Mouse (Mus musculus) hindbrain, embryonic 13.5 days (tissue): Measurements from ENCODE around the gene Exoc8. TPM values are rescaled to one million over a fixed set of nuclear protein-coding genes. Genes with fewer than 3 reads are reported as not detected.

Experiments
- ATAC-seq: fragments of 200-750 bp; cut with Nextera tagmentation; 2 replicates; pipeline ENCODE4 v1.8.0; 2017; ENCODE audit warnings: moderate TSS enrichment; ENCODE audit not compliant: low FRiP score
- H3K27ac ChIP-seq: fragments of 300-500 bp; sonication (generic); 2 replicates; pipeline ENCODE4 v1.5.1; 2015; ENCODE audit warnings: inconsistent platforms, mild to moderate bottlenecking, moderate library complexity
- H3K27me3 ChIP-seq: fragments of 300-500 bp; sonication (generic); 2 replicates; pipeline ENCODE4 v1.6.1; 2015; ENCODE audit warnings: mild to moderate bottlenecking, inconsistent platforms
- H3K36me3 ChIP-seq: fragments of 300-500 bp; sonication (generic); 2 replicates; pipeline ENCODE4 v1.6.1; 2015; ENCODE audit warnings: mild to moderate bottlenecking, inconsistent platforms
- H3K4me1 ChIP-seq: fragments of 300-500 bp; sonication (generic); replicated peaks from 2 replicates; pipeline ENCODE4 v1.6.1; 2015; ENCODE audit warnings: inconsistent platforms
- H3K4me2 ChIP-seq: fragments of 300-500 bp; sonication (generic); 2 replicates; pipeline ENCODE4 v1.6.1; 2015; ENCODE audit warnings: inconsistent platforms, mild to moderate bottlenecking, moderate library complexity
- H3K4me3 ChIP-seq: fragments of 300-500 bp; sonication (generic); 2 replicates; pipeline ENCODE4 v1.5.1; 2015; ENCODE audit warnings: mild to moderate bottlenecking, inconsistent platforms
- H3K9ac ChIP-seq: fragments of 300-500 bp; sonication (generic); 2 replicates; pipeline ENCODE4 v1.6.1; 2015; ENCODE audit warnings: mild to moderate bottlenecking, inconsistent platforms
- H3K9me3 ChIP-seq: fragments of 300-500 bp; sonication (generic); 2 replicates; pipeline ENCODE4 v1.6.1; 2016; ENCODE audit warnings: inconsistent platforms
- WGBS: fragments of 180-500 bp; shearing (Covaris S2); methylation state at CpG from one replicate; pipeline ENCODE4 v1.1.7; 2015; 5-methylcytosine and 5-hydroxymethylcytosine counted together
- polyA plus RNA-seq: library from polyadenylated mRNA; unstranded; fragments of >200 nt; fragmentation: Nextera tagmentation; extraction: Ambion mirVana; gene quantifications from 2 replicates; pipeline ENCODE4 v1.2.1, GENCODE M21; 2015

Gene Exoc8
- polyA plus RNA-seq, 1 experiment from 2014 or later = 13.2 TPM

DNA sequence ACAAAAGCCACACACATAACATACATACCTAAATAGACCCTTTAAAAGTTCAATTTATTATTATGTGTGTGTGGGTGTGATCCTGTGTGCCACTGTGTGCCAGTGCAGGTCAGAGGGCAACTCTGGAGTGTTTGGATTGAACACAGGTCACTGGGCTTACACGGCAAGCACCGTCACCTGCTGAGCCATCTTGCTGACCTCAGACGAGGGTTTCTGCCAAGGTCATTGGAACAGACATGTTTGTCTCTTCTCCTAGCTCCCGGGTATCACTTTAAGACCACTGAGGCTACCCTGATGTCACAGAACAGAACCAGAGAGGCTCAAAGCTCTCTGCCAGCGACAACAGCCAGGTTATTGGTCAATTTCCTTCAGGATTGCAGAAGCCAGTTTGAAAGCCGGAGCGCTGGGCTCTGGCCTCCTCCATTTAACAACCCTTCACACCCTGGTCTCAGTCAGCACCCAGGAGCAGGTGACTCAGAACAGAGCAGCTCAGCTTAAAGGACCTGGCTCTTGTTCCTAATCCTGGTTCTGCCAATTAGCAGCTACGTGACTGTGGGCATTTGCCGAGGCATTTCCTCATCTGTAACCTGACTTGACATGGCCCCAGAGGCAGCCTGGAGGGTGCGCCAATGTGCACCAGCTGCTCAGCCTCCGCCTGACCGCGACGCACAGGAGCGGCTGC, 26.6 kb upstream of the Exoc8 start:
- Histone ChIP-seq H3K36me3 (peaks cover 23% of the 10 kb centered on the region), H3K4me1 (peaks cover 31% of the 10 kb centered on the region), H3K4me3 (no peak overlapping the region), H3K27me3 (no peaks in the 10 kb centered on the region), H3K27ac (no peak overlapping the region), H3K9ac (no peak overlapping the region), H3K4me2 (no peak overlapping the region), H3K9me3 (no peaks in the 10 kb centered on the region)
- no peak for ATAC-seq
- 80% methylated on average over 15 of the region's 15 CpGs for WGBS

DNA sequence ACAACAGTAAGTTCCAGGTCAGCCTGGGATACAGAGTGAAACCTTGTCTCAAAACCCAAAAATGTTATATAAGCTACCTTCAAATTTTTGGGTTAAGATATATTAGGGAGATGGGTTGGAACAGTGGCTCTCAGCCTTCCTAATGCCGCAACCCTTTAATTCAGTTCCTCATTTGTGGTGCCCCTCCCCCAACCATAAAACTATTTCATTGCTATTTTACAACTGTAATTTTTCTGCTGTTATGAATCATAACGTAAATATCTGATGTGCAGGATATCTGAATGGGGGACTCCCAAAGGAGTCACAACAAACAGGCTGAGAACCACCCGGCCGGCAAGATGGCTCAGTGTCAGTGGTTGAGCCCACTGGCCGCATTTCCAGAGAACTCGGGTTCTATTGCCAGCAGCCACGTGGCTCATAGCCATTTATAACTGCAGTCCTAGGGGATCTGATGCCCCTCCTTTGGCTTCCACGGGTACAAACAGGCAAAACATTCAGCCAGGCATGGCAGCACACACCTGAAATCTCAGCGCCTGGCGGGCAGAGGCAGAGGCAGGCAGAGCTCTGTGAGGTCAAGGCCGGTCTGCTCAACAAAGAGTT, 25.1 kb upstream of the Exoc8 start:
- no peak overlapping the region; the same call in 1 of the 2 replicates for H3K27ac ChIP-seq
- ATAC-seq = no peak
- WGBS = 76% methylated on average over 11 of the region's 11 CpGs
- peaks cover 19% of the 10 kb centered on the region for H3K36me3 ChIP-seq
- no peak overlapping the region for H3K4me3 ChIP-seq
- H3K27me3 ChIP-seq = no peaks in the 10 kb centered on the region
- H3K9ac ChIP-seq = no peak overlapping the region; the same call in 1 of the 2 replicates
- peaks cover 46% of the 10 kb centered on the region for H3K4me1 ChIP-seq
- no peak overlapping the region for H3K4me2 ChIP-seq
- H3K9me3 ChIP-seq = no peaks in the 10 kb centered on the region

- Histone ChIP-seq H3K4me3 (no peak overlapping the region), H3K9me3 (no peaks in the 10 kb centered on the region), H3K27me3 (no peaks in the 10 kb centered on the region), H3K9ac (peak overlapping the region; percentile 53), H3K4me2 (no peak overlapping the region), H3K27ac (peak overlapping the region; percentile 64), H3K4me1 (peaks cover 48% of the 10 kb centered on the region), H3K36me3 (peaks cover 13% of the 10 kb centered on the region)
- 80% methylated on average over 18 of the region's 18 CpGs for WGBS
- no peak for ATAC-seq
These were observed 24.1 kb upstream of the Exoc8 start for GRCm38 (mm10) chr8:124921369-124922279.

GRCm38 (mm10) chr8:124917741-124918484, 20.4 kb upstream of the Exoc8 start:
- Histone ChIP-seq H3K36me3 (peaks cover 26% of the 10 kb centered on the region), H3K9me3 (no peaks in the 10 kb centered on the region), H3K9ac (no peak overlapping the region; the same call in 1 of the 2 replicates), H3K4me2 (no peak overlapping the region), H3K4me1 (peaks cover 36% of the 10 kb centered on the region), H3K27ac (no peak overlapping the region), H3K27me3 (no peaks in the 10 kb centered on the region), H3K4me3 (no peak overlapping the region)
- no peak for ATAC-seq
- 84% methylated on average over 18 of the region's 18 CpGs for WGBS

GRCm38 (mm10) chr8:124914061-124914460, 16.6 kb upstream of the Exoc8 start:
- Histone ChIP-seq H3K4me1 (peaks cover 22% of the 10 kb centered on the region), H3K36me3 (peaks cover 63% of the 10 kb centered on the region), H3K27ac (no peak overlapping the region), H3K9ac (no peak overlapping the region), H3K4me3 (no peak overlapping the region), H3K27me3 (no peaks in the 10 kb centered on the region), H3K9me3 (no peaks in the 10 kb centered on the region), H3K4me2 (no peak overlapping the region)
- ATAC-seq = no peak
- over 99% methylated on average over 5 of the region's 5 CpGs for WGBS

DNA sequence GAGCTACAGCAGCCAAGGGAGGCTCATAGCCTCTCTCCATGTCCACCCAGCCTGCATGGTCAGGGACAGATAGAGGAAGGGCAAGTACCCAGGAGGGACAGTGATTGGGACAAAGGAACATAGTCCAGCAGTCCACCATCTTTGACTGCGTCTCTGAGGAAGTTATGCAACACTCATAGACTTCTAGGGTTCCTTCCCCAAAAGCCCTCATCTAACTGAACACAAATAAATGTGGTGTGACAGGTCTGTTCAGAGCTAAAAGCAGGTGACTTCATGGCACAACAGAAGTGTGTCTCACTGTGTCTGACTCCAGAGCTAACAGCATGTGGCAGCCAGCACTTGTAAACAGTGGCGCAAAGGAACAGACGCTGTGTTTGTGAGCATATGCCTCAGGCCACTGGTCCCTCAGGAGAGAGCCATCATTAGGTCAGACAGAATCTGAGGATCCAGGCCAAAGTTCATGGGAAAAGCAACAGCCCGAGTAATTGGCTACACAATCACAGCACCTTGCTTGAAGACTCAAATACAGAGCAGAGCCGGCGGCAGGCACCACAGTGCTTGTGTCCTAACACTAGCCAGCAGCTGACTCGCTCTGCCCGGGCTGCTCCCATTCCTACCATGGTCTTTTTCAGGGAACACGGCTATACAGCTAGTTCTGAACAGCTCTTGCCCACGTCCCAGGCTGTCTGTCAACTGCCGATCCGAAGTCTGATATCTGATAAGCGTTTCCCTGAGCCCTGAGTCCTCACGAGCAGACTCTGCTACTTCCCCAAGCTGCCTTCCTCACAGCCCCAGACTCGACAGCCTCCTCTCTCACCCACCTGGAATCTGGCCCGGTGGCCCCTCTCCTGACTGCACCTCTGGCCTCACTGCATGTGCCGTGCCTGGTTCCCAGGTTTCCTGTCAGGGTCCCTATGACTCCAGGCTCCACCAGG, 14.7 kb upstream of the Exoc8 start:
- Histone ChIP-seq H3K9ac (no peak overlapping the region), H3K36me3 (peaks cover 80% of the 10 kb centered on the region), H3K9me3 (no peaks in the 10 kb centered on the region), H3K4me3 (no peak overlapping the region), H3K27ac (no peak overlapping the region), H3K27me3 (no peaks in the 10 kb centered on the region), H3K4me2 (no peak overlapping the region), H3K4me1 (0 out of 2 replicates have a peak, but pooled peaks cover 6% of the 10 kb centered on the region)
- no peak for ATAC-seq
- WGBS = 79% methylated on average over 17 of the region's 17 CpGs

GRCm38 (mm10) chr8:124910349-124910748, 12.8 kb upstream of the Exoc8 start:
- no peaks in the 10 kb centered on the region for H3K9me3 ChIP-seq
- ATAC-seq = no peak

DNA sequence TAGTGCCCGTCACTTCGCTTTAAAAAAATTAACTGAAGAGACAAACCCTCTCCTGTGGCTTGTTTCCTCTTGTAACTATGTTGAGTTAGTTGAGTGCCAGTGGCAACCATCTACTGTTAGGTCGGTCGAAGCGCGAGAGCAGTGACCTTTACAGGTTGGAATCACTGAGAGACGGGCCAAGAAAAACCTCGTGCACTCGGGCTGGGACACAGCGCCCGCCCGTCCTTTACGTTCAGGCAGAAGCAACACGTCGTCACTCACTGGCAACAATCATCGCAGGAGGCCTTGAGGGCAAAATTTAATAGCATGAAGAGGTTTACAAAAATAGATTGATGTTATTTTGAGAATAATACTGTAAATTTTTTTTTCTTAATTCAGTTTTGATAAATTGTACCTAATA, 12.4 kb upstream of the Exoc8 start:
- ATAC-seq = no peak
- H3K9ac ChIP-seq = no peak overlapping the region
- H3K27me3 ChIP-seq = no peaks in the 10 kb centered on the region
- H3K4me2 ChIP-seq = no peak overlapping the region
- no peak overlapping the region for H3K27ac ChIP-seq
- H3K36me3 ChIP-seq = peaks cover 94% of the 10 kb centered on the region
- 94% methylated on average over 16 of the region's 16 CpGs for WGBS
- H3K9me3 ChIP-seq = no peaks in the 10 kb centered on the region
- H3K4me3 ChIP-seq = no peak overlapping the region
- H3K4me1 ChIP-seq = peaks cover 12% of the 10 kb centered on the region; the same call in 1 of the 2 replicates

More at GRCm38 (mm10) chr8:124910349-124910748, 12.8 kb upstream of the Exoc8 start:
- Histone ChIP-seq H3K27me3 (no peaks in the 10 kb centered on the region), H3K4me3 (no peak overlapping the region), H3K27ac (no peak overlapping the region), H3K36me3 (peaks cover 97% of the 10 kb centered on the region), H3K4me2 (no peak overlapping the region), H3K4me1 (peaks cover 11% of the 10 kb centered on the region; the same call in 1 of the 2 replicates), H3K9ac (no peak overlapping the region)
- 91% methylated on average over 10 of the region's 10 CpGs for WGBS

DNA sequence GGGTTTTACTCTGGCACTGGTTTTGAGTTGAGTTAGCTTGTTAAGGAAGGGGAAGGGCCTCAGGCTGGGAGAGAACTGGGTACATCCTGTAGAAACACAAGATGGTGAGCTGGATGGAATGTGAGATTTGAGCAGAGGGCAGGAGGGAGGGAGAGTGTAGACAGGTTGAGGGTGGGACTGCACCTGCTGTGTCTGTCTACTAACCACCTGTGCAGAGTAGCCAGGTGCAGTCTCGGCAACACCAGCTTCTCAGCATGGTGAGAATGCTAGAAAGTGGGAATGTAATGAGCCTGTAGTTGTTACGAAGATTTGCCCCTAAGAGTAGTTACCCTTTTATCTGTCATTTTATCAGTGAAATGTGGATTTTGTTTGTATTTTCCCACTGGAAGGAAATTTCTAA, 8.0 kb upstream of the Exoc8 start:
- H3K4me2 ChIP-seq = no peak overlapping the region
- H3K27me3 ChIP-seq = no peaks in the 10 kb centered on the region
- no peaks in the 10 kb centered on the region for H3K9me3 ChIP-seq
- no peak for ATAC-seq
- no peak overlapping the region for H3K4me3 ChIP-seq
- WGBS = 95% methylated on average over 2 of the region's 2 CpGs
- H3K27ac ChIP-seq = no peak overlapping the region
- H3K9ac ChIP-seq = no peak overlapping the region
- H3K4me1 ChIP-seq = peaks cover 12% of the 10 kb centered on the region; the same call in 1 of the 2 replicates
- H3K36me3 ChIP-seq = peaks cover 88% of the 10 kb centered on the region

DNA sequence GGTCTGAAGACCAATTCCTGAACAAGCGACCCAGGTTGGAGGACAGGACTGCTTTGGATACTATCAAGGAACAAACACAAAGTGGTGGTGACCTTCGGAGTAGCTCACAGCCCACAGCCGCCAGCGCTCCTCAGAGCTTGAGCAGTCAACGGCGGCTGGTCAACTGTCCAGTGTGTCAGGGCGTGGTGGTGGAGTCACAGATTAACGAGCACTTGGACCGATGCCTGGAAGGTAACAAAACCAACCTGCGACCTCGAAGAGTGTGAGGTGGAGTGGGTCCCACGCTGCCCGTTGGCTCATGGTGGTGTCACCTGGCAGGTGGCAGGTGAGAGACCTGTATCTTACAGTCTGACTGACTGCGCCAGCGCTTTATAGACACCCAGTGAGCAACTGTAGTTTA, 5.7 kb upstream of the Exoc8 start:
- Histone ChIP-seq H3K4me3 (no peak overlapping the region), H3K27ac (no peak overlapping the region), H3K4me1 (peaks cover 28% of the 10 kb centered on the region), H3K9me3 (no peaks in the 10 kb centered on the region), H3K36me3 (peaks cover 79% of the 10 kb centered on the region), H3K27me3 (no peaks in the 10 kb centered on the region), H3K9ac (no peak overlapping the region), H3K4me2 (no peak overlapping the region)
- no peak for ATAC-seq
- 98% methylated on average over 15 of the region's 15 CpGs for WGBS
